Mouse (Mus musculus) forebrain, embryonic 16.5 days (tissue): Measurements from ENCODE around the gene Fkbp11. TPM values are rescaled to one million over a fixed set of nuclear protein-coding genes. Genes with fewer than 3 reads are reported as not detected.

Experiments
- ATAC-seq: fragments of 200-750 bp; cut with Nextera tagmentation; 2 replicates; pipeline ENCODE4 v1.8.0; 2017; ENCODE audit warnings: mild to moderate bottlenecking, moderate library complexity
- H3K27ac ChIP-seq: fragments of 300-500 bp; sonication (generic); 2 replicates; pipeline ENCODE4 v1.5.1; 2014; ENCODE audit warnings: low read length, control low read depth
- H3K27me3 ChIP-seq: fragments of 300-500 bp; sonication (generic); replicated peaks from 2 replicates; pipeline ENCODE4 v1.6.1; 2014; ENCODE audit warnings: low read length; ENCODE audit not compliant: control insufficient read depth, insufficient read depth
- H3K36me3 ChIP-seq: fragments of 300-500 bp; sonication (generic); 2 replicates; pipeline ENCODE4 v1.6.1; 2014; ENCODE audit not compliant: control insufficient read depth, insufficient read depth
- H3K4me1 ChIP-seq: fragments of 300-500 bp; sonication (generic); replicated peaks from 2 replicates; pipeline ENCODE4 v1.6.1; 2014; ENCODE audit warnings: low read length; ENCODE audit not compliant: control insufficient read depth, insufficient read depth
- H3K4me2 ChIP-seq: fragments of 300-500 bp; sonication (generic); 2 replicates; pipeline ENCODE4 v1.6.1; 2014; ENCODE audit warnings: mild to moderate bottlenecking, low read length, control low read depth
- H3K4me3 ChIP-seq: fragments of 300-500 bp; sonication (generic); replicated peaks from 2 replicates; pipeline ENCODE4 v1.5.1; 2014; ENCODE audit warnings: mild to moderate bottlenecking, low read length, control low read depth
- H3K9ac ChIP-seq: fragments of 300-500 bp; sonication (generic); replicated peaks from 2 replicates; pipeline ENCODE4 v1.6.1; 2014; ENCODE audit warnings: low read depth, low read length, control low read depth
- H3K9me3 ChIP-seq: fragments of 300-500 bp; sonication (generic); 2 replicates; pipeline ENCODE4 v1.6.1; 2016; ENCODE audit warnings: low read length; ENCODE audit not compliant: control insufficient read depth
- WGBS: fragments of 180-500 bp; shearing (Covaris S2); extraction: QIAGEN DNeasy Blood & Tissue Kit; methylation state at CpG from one replicate; pipeline ENCODE4 v1.1.7; 2014; 5-methylcytosine and 5-hydroxymethylcytosine counted together
- polyA plus RNA-seq: library from polyadenylated mRNA; unstranded; fragments of >200 nt; fragmentation: Nextera tagmentation; extraction: Ambion mirVana; gene quantifications from 2 replicates; pipeline ENCODE4 v1.2.1, GENCODE M21; 2015

Gene Fkbp11
- polyA plus RNA-seq, 1 experiment from 2014 or later = 3.7 TPM

GRCm38 (mm10) chr15:98730790-98731189 is 2.8 kb upstream of the Fkbp11 start:
- no peak overlapping the region for H3K4me3 ChIP-seq
- no peak overlapping the region for H3K4me2 ChIP-seq
- 85% methylated on average over 6 of the region's 6 CpGs for WGBS
- no peaks in the 10 kb centered on the region for H3K9me3 ChIP-seq
- peaks cover under 1% of the 10 kb centered on the region; the same call in 1 of the 2 replicates for H3K36me3 ChIP-seq
- H3K4me1 ChIP-seq = peaks cover 12% of the 10 kb centered on the region
- H3K9ac ChIP-seq = no peak overlapping the region
- no peak overlapping the region for H3K27ac ChIP-seq
- peaks cover 9% of the 10 kb centered on the region for H3K27me3 ChIP-seq
- no peak for ATAC-seq

- no peak overlapping the region for H3K27ac ChIP-seq
- 73% methylated on average over 7 of the region's 7 CpGs for WGBS
- H3K9me3 ChIP-seq = no peaks in the 10 kb centered on the region
- H3K4me2 ChIP-seq = no peak overlapping the region
- no peak overlapping the region for H3K4me3 ChIP-seq
- peaks cover 9% of the 10 kb centered on the region for H3K27me3 ChIP-seq
- no peaks in the 10 kb centered on the region for H3K36me3 ChIP-seq
- no peak overlapping the region for H3K9ac ChIP-seq
- H3K4me1 ChIP-seq = peaks cover 12% of the 10 kb centered on the region
- no peak for ATAC-seq
Observed at GRCm38 (mm10) chr15:98729791-98730545, 2.0 kb upstream of the Fkbp11 start.

- H3K36me3 ChIP-seq = no peaks in the 10 kb centered on the region
- H3K27me3 ChIP-seq = peaks cover 11% of the 10 kb centered on the region
- H3K27ac ChIP-seq = no peak overlapping the region
- H3K9ac ChIP-seq = no peak overlapping the region
- no peaks in the 10 kb centered on the region for H3K9me3 ChIP-seq
- WGBS = 43% methylated on average over 9 of the region's 9 CpGs
- H3K4me1 ChIP-seq = peaks cover 15% of the 10 kb centered on the region
- peak overlapping the region; percentile 94 for H3K4me2 ChIP-seq
- ATAC-seq = no peak
- H3K4me3 ChIP-seq = no peak overlapping the region
Observed at GRCm38 (mm10) chr15:98728366-98728765, 368 bp upstream of the Fkbp11 start.

GRCm38 (mm10) chr15:98726746-98727145 is 1.3 kb downstream of the Fkbp11 start:
- Histone ChIP-seq H3K9ac (no peak overlapping the region), H3K4me2 (peak overlapping the region; percentile 94), H3K9me3 (no peaks in the 10 kb centered on the region), H3K4me3 (no peak overlapping the region; the same call in none of the 2 replicates), H3K4me1 (peaks cover 29% of the 10 kb centered on the region), H3K36me3 (no peaks in the 10 kb centered on the region), H3K27ac (no peak overlapping the region), H3K27me3 (peaks cover 11% of the 10 kb centered on the region)
- ATAC-seq = no peak
- WGBS = 48% methylated on average over 7 of the region's 7 CpGs

- H3K4me1 ChIP-seq = peaks cover 31% of the 10 kb centered on the region
- ATAC-seq = no peak
- H3K36me3 ChIP-seq = no peaks in the 10 kb centered on the region
- no peak overlapping the region for H3K4me2 ChIP-seq
- no peak overlapping the region for H3K27ac ChIP-seq
- 78% methylated on average over 4 of the region's 4 CpGs for WGBS
- H3K27me3 ChIP-seq = peaks cover 11% of the 10 kb centered on the region
- H3K9me3 ChIP-seq = no peaks in the 10 kb centered on the region
- no peak overlapping the region for H3K9ac ChIP-seq
- no peak overlapping the region for H3K4me3 ChIP-seq
Observed at GRCm38 (mm10) chr15:98726079-98726478, 1.9 kb downstream of the Fkbp11 start.

- 39% methylated on average over 19 of the region's 19 CpGs for WGBS
- Histone ChIP-seq H3K4me1 (peaks cover 31% of the 10 kb centered on the region), H3K27ac (no peak overlapping the region), H3K36me3 (no peaks in the 10 kb centered on the region), H3K4me2 (no peak overlapping the region), H3K9ac (no peak overlapping the region), H3K9me3 (no peaks in the 10 kb centered on the region), H3K4me3 (no peak overlapping the region), H3K27me3 (peaks cover 11% of the 10 kb centered on the region)
- no peak for ATAC-seq
Observed at GRCm38 (mm10) chr15:98724441-98724840, 3.6 kb downstream of the Fkbp11 start.

- 61% methylated on average over 14 of the region's 14 CpGs for WGBS
- H3K36me3 ChIP-seq = no peaks in the 10 kb centered on the region
- peaks cover 30% of the 10 kb centered on the region for H3K4me1 ChIP-seq
- ATAC-seq = no peak
- peak overlapping the region; percentile 26; the same call in 1 of the 2 replicates for H3K4me2 ChIP-seq
- H3K27ac ChIP-seq = no peak overlapping the region
- peaks cover 6% of the 10 kb centered on the region for H3K27me3 ChIP-seq
- no peak overlapping the region for H3K9ac ChIP-seq
- H3K4me3 ChIP-seq = no peak overlapping the region
- H3K9me3 ChIP-seq = no peaks in the 10 kb centered on the region
Observed at GRCm38 (mm10) chr15:98722854-98723253, 5.1 kb downstream of the Fkbp11 start.

GRCm38 (mm10) chr15:98722191-98722590 is 5.8 kb downstream of the Fkbp11 start:
- H3K27ac ChIP-seq = 0 out of 2 replicates have a peak overlapping the region, but pooled peaks have one; percentile 15
- no peaks in the 10 kb centered on the region for H3K36me3 ChIP-seq
- H3K4me1 ChIP-seq = peaks cover 23% of the 10 kb centered on the region
- no peak overlapping the region for H3K9ac ChIP-seq
- no peak overlapping the region for H3K4me3 ChIP-seq
- 20% methylated on average over 8 of the region's 8 CpGs for WGBS
- peak overlapping the region; percentile 26 for H3K4me2 ChIP-seq
- H3K27me3 ChIP-seq = peaks cover 6% of the 10 kb centered on the region
- no peaks in the 10 kb centered on the region for H3K9me3 ChIP-seq
- peak; percentile 31; the same call in 1 of the 2 replicates for ATAC-seq

- H3K27ac ChIP-seq = no peak overlapping the region
- no peaks in the 10 kb centered on the region for H3K9me3 ChIP-seq
- 72% methylated on average over 16 of the region's 16 CpGs for WGBS
Observed at GRCm38 (mm10) chr15:98717301-98717700, 10.7 kb downstream of the Fkbp11 start.

More at GRCm38 (mm10) chr15:98717301-98717700, 10.7 kb downstream of the Fkbp11 start:
- Histone ChIP-seq H3K27me3 (no peaks in the 10 kb centered on the region), H3K4me1 (peaks cover 8% of the 10 kb centered on the region), H3K4me2 (no peak overlapping the region), H3K4me3 (no peak overlapping the region), H3K36me3 (no peaks in the 10 kb centered on the region), H3K9ac (no peak overlapping the region)
- no peak for ATAC-seq
